ENCODE assay signal across 14 mouse cellular contexts in the genomic region with DNA sequence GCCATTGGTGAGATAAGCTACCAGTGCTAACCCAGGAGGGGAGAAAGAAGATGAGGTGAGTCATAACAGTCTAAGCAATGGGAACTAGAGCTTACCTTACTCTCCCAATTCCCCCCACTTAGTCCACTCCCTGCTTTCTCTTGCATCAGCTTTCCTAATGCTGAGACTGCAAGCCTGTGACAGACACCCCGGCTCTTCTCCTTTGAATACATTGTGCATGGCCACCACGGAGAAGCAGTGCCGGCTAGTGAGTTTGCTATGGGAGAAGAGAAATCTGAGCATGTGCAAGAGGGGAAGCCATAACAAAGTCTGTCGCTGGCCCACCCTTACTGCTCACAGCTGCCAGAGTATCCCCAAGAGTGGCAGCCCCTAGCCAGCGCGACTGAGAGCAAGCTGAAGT. TPM values are rescaled to one million over a fixed set of nuclear protein-coding genes. Genes with fewer than 3 reads are reported as not detected.
A peak's percentile ranks its signal among the peaks of the same experiment; 100 is the strongest.
DNase-seq lines count a peak whose midpoint lies in the region; ATAC-seq lines count a peak whose summit lies in the region.
"Had no signal": no experiment of that assay in that cellular context is flagged by ENCODE, and none has a peak within 500 bp of the region (broad histone marks: within the 10 kb centered on the region; RNA-seq: fewer than 3 reads in every experiment).

No protein-coding gene starts in this region.

- WGBS in embryonic facial prominence, embryonic 11.5 days, result 13% methylated on average over 6 of the region's 6 CpGs
- 9% methylated on average over 6 of the region's 6 CpGs for WGBS in hindbrain, embryonic 15.5 days
- 16% methylated on average over 6 of the region's 6 CpGs for WGBS in midbrain, embryonic 14.5 days

- no peak overlapping the region for H3K4me3 ChIP-seq in embryonic facial prominence, embryonic 11.5 days (ENCODE audit: low read depth, low read length)
- no peak overlapping the region for H3K4me3 ChIP-seq in hindbrain, embryonic 15.5 days
- H3K4me3 ChIP-seq in midbrain, embryonic 14.5 days (replicated peaks; ENCODE audit: low read depth, low read length), result no peak overlapping the region

- ATAC-seq in embryonic facial prominence, embryonic 11.5 days (replicated peaks; ENCODE audit: insufficient number of reproducible peaks, low FRiP score, low TSS enrichment, low read depth), result no peak
- no peak for ATAC-seq in hindbrain, embryonic 15.5 days (ENCODE audit: low FRiP score, low read depth)
- ATAC-seq in midbrain, embryonic 14.5 days (ENCODE audit: low FRiP score, low TSS enrichment), result no peak
- ATAC-seq: inflammation-experienced regulatory T-cells, adult 6 months had no signal

- no peaks in the 10 kb centered on the region for H3K36me3 ChIP-seq in embryonic facial prominence, embryonic 11.5 days (replicated peaks; ENCODE audit: control insufficient read depth, insufficient read depth, low read depth, low read length)
- H3K36me3 ChIP-seq in hindbrain, embryonic 15.5 days, result no peaks in the 10 kb centered on the region
- no peaks in the 10 kb centered on the region for H3K36me3 ChIP-seq in midbrain, embryonic 14.5 days (ENCODE audit: control insufficient read depth, insufficient read depth, low read length)

- no peaks in the 10 kb centered on the region for H3K9me3 ChIP-seq in embryonic facial prominence, embryonic 11.5 days (replicated peaks; ENCODE audit: control insufficient read depth, low read length)
- no peaks in the 10 kb centered on the region for H3K9me3 ChIP-seq in hindbrain, embryonic 15.5 days
- no peaks in the 10 kb centered on the region for H3K9me3 ChIP-seq in midbrain, embryonic 14.5 days (ENCODE audit: control insufficient read depth, low read length)

- DNase-seq in MN1 (ENCODE audit: low spot score), result peak; percentile 66
- no peak for DNase-seq in embryonic facial prominence, embryonic 11.5 days (ENCODE audit: low spot score)
- DNase-seq in midbrain, embryonic 14.5 days, result peak; percentile 41
- DNase-seq in gastrocnemius, adult 18-20 months (ENCODE audit: low spot score), result no peak
- no peak for DNase-seq in spleen, postnatal 36 days (ENCODE audit: low spot score in 2 of 2)
- DNase-seq in gastrocnemius, postnatal 4 days (ENCODE audit: low spot score in 2 of 2), result no peak
- DNase-seq: adrenal gland, postnatal 14 days; gastrocnemius, postnatal 10 days; kidney, postnatal 4 days; lung, postnatal 10 days had no signal

- H3K27me3 ChIP-seq in embryonic facial prominence, embryonic 11.5 days (ENCODE audit: control insufficient read depth, insufficient read depth, low read length), result no peaks in the 10 kb centered on the region
- no peaks in the 10 kb centered on the region for H3K27me3 ChIP-seq in hindbrain, embryonic 15.5 days
- H3K27me3 ChIP-seq in midbrain, embryonic 14.5 days (ENCODE audit: control insufficient read depth, insufficient read depth, low read length), result no peaks in the 10 kb centered on the region; the same call in 1 of the 2 replicates

- H3K4me1 ChIP-seq in embryonic facial prominence, embryonic 11.5 days (ENCODE audit: control insufficient read depth, insufficient read depth, low read length), result no peaks in the 10 kb centered on the region; the same call in none of the 2 replicates
- peaks cover 24% of the 10 kb centered on the region for H3K4me1 ChIP-seq in hindbrain, embryonic 15.5 days (replicated peaks)
- peaks cover 17% of the 10 kb centered on the region for H3K4me1 ChIP-seq in midbrain, embryonic 14.5 days (ENCODE audit: control insufficient read depth, insufficient read depth, low read length)

- H3K4me2 ChIP-seq in embryonic facial prominence, embryonic 11.5 days (ENCODE audit: low read depth, low read length), result no peak overlapping the region
- peak overlapping the region; percentile 11; the same call in 1 of the 2 replicates for H3K4me2 ChIP-seq in hindbrain, embryonic 15.5 days
- H3K4me2 ChIP-seq in midbrain, embryonic 14.5 days (ENCODE audit: low read length), result no peak overlapping the region
- H3K4me2 ChIP-seq: liver, embryonic 11.5 days had no signal

- no peak overlapping the region for H3K9ac ChIP-seq in embryonic facial prominence, embryonic 11.5 days (replicated peaks; ENCODE audit: low read length)
- H3K9ac ChIP-seq in hindbrain, embryonic 15.5 days, result no peak overlapping the region
- no peak overlapping the region for H3K9ac ChIP-seq in midbrain, embryonic 14.5 days (replicated peaks; ENCODE audit: low read length)

- peak overlapping the region; percentile 35; the same call in 1 of the 2 replicates for H3K27ac ChIP-seq in embryonic facial prominence, embryonic 11.5 days (replicated peaks; ENCODE audit: low read depth, low read length)
- H3K27ac ChIP-seq in hindbrain, embryonic 15.5 days (replicated peaks), result no peak overlapping the region
- H3K27ac ChIP-seq in midbrain, embryonic 14.5 days (replicated peaks; ENCODE audit: low read depth, low read length), result 0 out of 2 replicates have a peak overlapping the region, but pooled peaks have one; percentile 5
- H3K27ac ChIP-seq: stomach, postnatal 0 days had no signal

RNA-seq across cellular contexts. Expression of gene Trim62, which starts 5.9 kb away (rescaled TPM):
- 13.9 and 14.6 TPM in 2 replicates for polyA plus RNA-seq in embryonic facial prominence, embryonic 11.5 days (2014; fragmentation: Nextera tagmentation; extraction: Ambion mirVana)
- polyA plus RNA-seq in hindbrain, embryonic 15.5 days (2015; fragmentation: Nextera tagmentation; extraction: Ambion mirVana), result 24.6 and 28.4 TPM in 2 replicates
- 22.4 and 27.3 TPM in 2 replicates for polyA plus RNA-seq in midbrain, embryonic 14.5 days (2014; fragmentation: Nextera tagmentation; extraction: Ambion mirVana)
- total RNA-seq in gastrocnemius, adult 18-20 months (2021), result under 1 TPM; 0.34 to 0.45 TPM
- total RNA-seq in gastrocnemius, postnatal 4 days (2021), result 1 to 10 TPM; 3.2 to 3.7 TPM

Comparison
In these comparisons a context has a peak if more than half of its experiments do, and no peak if none do; other contexts are left out.
1. DNase-seq: peak in MN1 (single experiment) and midbrain, embryonic 14.5 days (single experiment); none in embryonic facial prominence, embryonic 11.5 days (single experiment), gastrocnemius, adult 18-20 months (single experiment), spleen, postnatal 36 days (0 of 2) and gastrocnemius, postnatal 4 days (0 of 2).